Mouse (Mus musculus) embryonic stem cell, embryonic (primary cell): ENCODE data around the gene Gorasp1.

Source experiments
- CTCF ChIA-PET, 4 experiments: fragments of 300-600 bp in 2 of 4; fragments of 350-600 bp in 2 of 4; sonication (Branson Sonifier 250); formaldehyde crosslinking; loops; one replicate each; lab custom pipeline; 2022; ENCODE audit warnings: inconsistent platforms in 2 of 4; lab: Charles Lee
- POLR2A ChIA-PET, 4 experiments: fragments of 300-600 bp in 2 of 4; fragments of 350-600 bp in 2 of 4; sonication (Branson Sonifier 250); formaldehyde crosslinking; loops; one replicate each; lab custom pipeline; 2022; ENCODE audit warnings: antibody characterized with exemption in 4 of 4, inconsistent platforms in 1 of 4; lab: Charles Lee

Gene Gorasp1

GRCm38 (mm10) chr9:119976704-119977556 is 39.6 kb upstream of the Gorasp1 start:
- ChIA-PET POLR2A (interaction anchor here (0.6 to 4.1 kb wide), 17 partner anchors 9 to 158 kb away, joined by 3 to 19 read pairs (median 4); partner anchors contain the start of genes Rpsa (in 2 of the 4), Gorasp1 (in 1 of the 4) and Ttc21a (in 1 of the 4)), CTCF (interaction anchor here (0.6 to 1.4 kb wide), 7 partner anchors 10 to 122 kb away, joined by 3 to 4 read pairs (median 3); no protein-coding TSS in a partner anchor)

GRCm38 (mm10) chr9:119975286-119975685 is 37.9 kb upstream of the Gorasp1 start:
- CTCF ChIA-PET = interaction anchor here (0.5 to 3.6 kb wide), 60 partner anchors 9 to 1750 kb away, joined by 3 to 54 read pairs (median 6); partner anchors contain the start of genes Csrnp1 (in 4 of the 4), Gorasp1 (in 3 of the 4), Ttc21a (in 3 of the 4) and Cx3cr1 (in 1 of the 4)
- POLR2A ChIA-PET = interaction anchor here in 3 of 4 experiments (0.9 to 4.1 kb wide), 24 partner anchors 8 to 175 kb away, joined by 3 to 45 read pairs (median 6); partner anchors contain the start of genes Rpsa (in 3 of the 3), Csrnp1 (in 2 of the 3), Gorasp1 (in 1 of the 3) and Mobp (in 1 of the 3)

DNA sequence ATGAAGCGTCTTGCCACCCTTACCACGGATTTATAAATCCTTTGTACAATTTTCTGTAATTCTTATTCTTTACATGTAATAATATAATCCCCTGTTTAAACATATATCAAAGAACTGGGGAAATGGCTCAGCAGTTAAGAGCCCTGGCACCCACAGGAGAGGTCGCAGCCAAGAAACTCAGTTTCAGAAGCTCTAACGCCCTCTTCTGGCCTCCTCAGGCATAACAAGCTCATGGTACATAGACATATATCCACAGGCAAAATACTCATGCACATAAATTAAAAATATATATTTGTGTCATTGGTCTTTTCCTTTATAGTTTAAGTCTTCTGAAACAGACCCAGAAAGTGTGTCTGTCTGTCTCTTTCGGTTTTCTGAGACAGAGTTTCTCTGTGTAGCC is 37.2 kb upstream of the Gorasp1 start:
- ChIA-PET CTCF (interaction anchor here (0.5 to 3.6 kb wide), 69 partner anchors 9 to 514 kb away, joined by 3 to 54 read pairs (median 5); partner anchors contain the start of genes Csrnp1 (in 4 of the 4), Gorasp1 (in 3 of the 4), Ttc21a (in 3 of the 4) and Cx3cr1 (in 1 of the 4)), POLR2A (interaction anchor here (0.5 to 4.1 kb wide), 45 partner anchors 8 to 210 kb away, joined by 3 to 45 read pairs (median 4); partner anchors contain the start of genes Csrnp1 (in 3 of the 4), Gorasp1 (in 3 of the 4), Rpsa (in 3 of the 4) and Ttc21a (in 3 of the 4))

DNA sequence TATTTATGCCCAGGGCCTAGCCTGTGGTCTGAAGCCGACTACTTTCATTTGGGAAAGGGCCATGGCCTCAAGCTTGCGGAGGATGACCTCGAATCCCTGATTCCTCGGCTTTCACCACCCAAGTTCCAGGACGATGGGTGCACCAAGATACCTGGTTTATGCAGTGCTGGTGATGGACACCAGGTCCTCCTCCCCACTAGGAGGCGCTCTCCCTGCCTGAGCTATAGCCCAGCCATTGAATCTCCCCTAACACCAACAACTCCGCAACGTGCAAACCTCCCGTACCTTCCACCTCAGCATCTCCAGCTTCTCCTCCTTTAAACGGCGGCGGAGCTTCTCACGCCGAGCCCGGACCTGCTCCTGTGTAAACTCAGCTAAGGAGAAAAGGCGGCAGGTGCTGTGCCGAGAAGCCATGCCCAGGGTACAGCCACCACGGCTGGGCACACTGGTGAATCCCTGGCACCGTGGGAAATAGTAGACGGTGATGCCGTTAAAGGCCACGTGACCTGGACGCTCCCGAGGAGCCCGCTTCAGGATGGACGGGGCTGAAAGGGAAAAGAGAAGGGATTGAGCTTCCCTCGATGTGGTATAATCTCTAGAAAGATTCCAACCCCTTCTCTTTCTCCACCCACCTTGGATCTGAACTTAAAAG is 36.6 kb upstream of the Gorasp1 start:
- POLR2A ChIA-PET = interaction anchor here (0.5 to 4.1 kb wide), 56 partner anchors 9 to 330 kb away, joined by 3 to 45 read pairs (median 4); partner anchors contain the start of genes Csrnp1 (in 4 of the 4), Gorasp1 (in 3 of the 4), Rpsa (in 3 of the 4) and Ttc21a (in 3 of the 4)
- CTCF ChIA-PET = interaction anchor here (0.6 to 3.6 kb wide), 77 partner anchors 8 to 1513 kb away, joined by 3 to 54 read pairs (median 4); partner anchors contain the start of genes Csrnp1 (in 4 of the 4), Gorasp1 (in 3 of the 4), Ttc21a (in 3 of the 4) and Cx3cr1 (in 1 of the 4)

DNA sequence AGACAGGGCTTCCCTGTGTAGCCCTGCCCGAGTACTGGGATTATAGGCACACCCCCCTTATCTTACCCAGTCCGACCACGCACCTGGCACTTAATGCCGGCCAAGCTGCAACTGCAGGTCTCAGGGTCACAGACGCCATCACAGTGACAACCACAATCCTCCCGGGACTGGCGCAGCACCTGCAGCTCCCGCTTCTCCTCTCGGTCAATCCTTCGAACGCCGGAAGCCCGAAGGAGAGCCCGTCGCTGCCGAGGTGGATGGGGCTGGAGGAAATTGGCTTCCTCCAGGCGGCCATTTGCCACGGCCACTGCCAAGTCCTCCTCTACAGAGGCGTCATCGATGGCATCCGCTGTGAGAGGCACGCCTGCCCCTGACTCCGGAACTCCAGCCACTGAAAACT is 35.9 kb upstream of the Gorasp1 start:
- ChIA-PET POLR2A (interaction anchor here (0.6 to 4.1 kb wide), 38 partner anchors 8 to 329 kb away, joined by 3 to 45 read pairs (median 5); partner anchors contain the start of genes Csrnp1 (in 3 of the 4), Rpsa (in 2 of the 4), Gorasp1 (in 1 of the 4) and Ttc21a (in 1 of the 4)), CTCF (interaction anchor here (0.6 to 3.6 kb wide), 50 partner anchors 7 to 1512 kb away, joined by 3 to 54 read pairs (median 7); partner anchors contain the start of genes Csrnp1 (in 4 of the 4), Cx3cr1 (in 1 of the 4), Gorasp1 (in 1 of the 4) and Ttc21a (in 1 of the 4))

DNA sequence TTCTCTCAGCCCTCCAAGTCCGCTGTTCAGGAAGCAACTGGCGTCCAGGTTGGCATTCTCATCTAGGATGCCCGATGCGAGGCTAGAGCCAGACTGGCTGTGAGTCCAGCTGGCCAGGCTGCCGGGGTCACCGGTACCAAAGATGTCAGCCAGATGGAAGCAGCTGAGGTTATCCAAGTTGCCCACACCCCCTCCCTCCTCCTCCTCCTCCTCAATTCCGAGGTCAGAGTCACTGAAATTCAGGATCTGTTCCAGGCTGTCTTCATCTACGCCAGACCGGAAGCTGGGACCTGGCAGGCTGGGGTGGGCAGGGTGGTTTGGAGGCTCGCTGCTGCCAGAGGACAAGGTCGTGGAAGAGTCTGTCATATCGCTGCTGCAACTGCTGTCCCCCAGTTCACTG is 35.2 kb upstream of the Gorasp1 start:
- ChIA-PET CTCF (interaction anchor here in 3 of 4 experiments (0.6 to 3.6 kb wide), 9 partner anchors 11 to 41 kb away, joined by 3 to 54 read pairs (median 4); partner anchors contain the start of gene Csrnp1 (in 1 of the 3)), POLR2A (interaction anchor here in 3 of 4 experiments (1.0 to 4.1 kb wide), 8 partner anchors 9 to 155 kb away, joined by 4 to 45 read pairs (median 6); partner anchors contain the start of genes Csrnp1 (in 2 of the 3), Gorasp1 (in 1 of the 3), Rpsa (in 1 of the 3) and Ttc21a (in 1 of the 3))

GRCm38 (mm10) chr9:119972166-119972565 is 34.8 kb upstream of the Gorasp1 start:
- POLR2A ChIA-PET = interaction anchor here in 3 of 4 experiments (1.0 to 4.1 kb wide), 8 partner anchors 9 to 155 kb away, joined by 4 to 45 read pairs (median 6); partner anchors contain the start of genes Csrnp1 (in 2 of the 3), Gorasp1 (in 1 of the 3), Rpsa (in 1 of the 3) and Ttc21a (in 1 of the 3)

GRCm38 (mm10) chr9:119970763-119971656 is 33.6 kb upstream of the Gorasp1 start:
- CTCF ChIA-PET = interaction anchor here in 3 of 4 experiments (0.5 to 1.7 kb wide), 7 partner anchors 10 to 696 kb away, joined by 3 to 6 read pairs (median 4); partner anchors contain the start of genes Csrnp1 (in 1 of the 3), Gorasp1 (in 1 of the 3) and Ttc21a (in 1 of the 3)
- POLR2A ChIA-PET = interaction anchor here in 3 of 4 experiments (0.5 to 2.9 kb wide), 7 partner anchors 13 to 1245 kb away, joined by 3 to 11 read pairs (median 4); partner anchors contain the start of genes Csrnp1 (in 1 of the 3) and Rpsa (in 1 of the 3)

More at GRCm38 (mm10) chr9:119972166-119972565, 34.8 kb upstream of the Gorasp1 start:
- CTCF ChIA-PET = interaction anchor here in 3 of 4 experiments (0.6 to 3.6 kb wide), 6 partner anchors 12 to 42 kb away, joined by 3 to 54 read pairs (median 3); partner anchors contain the start of gene Csrnp1 (in 1 of the 3)

DNA sequence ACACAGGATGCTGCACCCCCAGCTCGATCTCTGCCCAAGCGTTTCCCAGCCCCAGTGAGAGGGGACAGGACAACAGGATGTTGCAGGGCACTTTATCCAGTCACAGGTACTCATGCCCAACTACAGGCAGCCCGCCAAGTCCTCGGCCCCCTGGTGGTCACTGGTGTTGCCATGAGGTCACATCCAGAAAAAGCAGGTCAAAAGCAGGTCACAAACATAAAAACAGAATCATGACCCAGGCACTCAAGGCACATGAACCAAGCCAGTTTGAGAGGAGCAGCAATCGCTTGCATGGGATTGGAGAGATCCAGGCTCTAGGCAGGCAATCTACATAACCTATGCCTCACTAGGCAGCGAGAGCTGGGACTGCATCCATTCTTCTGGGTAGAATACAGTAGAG is 32.9 kb upstream of the Gorasp1 start:
- POLR2A ChIA-PET = interaction anchor here in 3 of 4 experiments (0.6 to 2.9 kb wide), 9 partner anchors 9 to 1245 kb away, joined by 3 to 10 read pairs (median 4); partner anchors contain the start of gene Csrnp1 (in 1 of the 3)
- CTCF ChIA-PET = interaction anchor here in 3 of 4 experiments (0.5 to 1.7 kb wide), 6 partner anchors 11 to 696 kb away, joined by 3 to 6 read pairs (median 4); partner anchors contain the start of genes Csrnp1 (in 1 of the 3), Gorasp1 (in 1 of the 3) and Ttc21a (in 1 of the 3)

- POLR2A ChIA-PET = interaction anchor here in 2 of 4 experiments (0.6 to 2.9 kb wide), 7 partner anchors 10 to 35 kb away, joined by 3 to 10 read pairs (median 5); partner anchors contain the start of gene Csrnp1 (in 1 of the 2)
- CTCF ChIA-PET = interaction anchor here in 2 of 4 experiments (0.6 to 1.7 kb wide), 3 partner anchors 12 to 39 kb away, joined by 3 to 5 read pairs (median 4); no protein-coding TSS in a partner anchor
These were observed 32.4 kb upstream of the Gorasp1 start for GRCm38 (mm10) chr9:119969811-119970210.

DNA sequence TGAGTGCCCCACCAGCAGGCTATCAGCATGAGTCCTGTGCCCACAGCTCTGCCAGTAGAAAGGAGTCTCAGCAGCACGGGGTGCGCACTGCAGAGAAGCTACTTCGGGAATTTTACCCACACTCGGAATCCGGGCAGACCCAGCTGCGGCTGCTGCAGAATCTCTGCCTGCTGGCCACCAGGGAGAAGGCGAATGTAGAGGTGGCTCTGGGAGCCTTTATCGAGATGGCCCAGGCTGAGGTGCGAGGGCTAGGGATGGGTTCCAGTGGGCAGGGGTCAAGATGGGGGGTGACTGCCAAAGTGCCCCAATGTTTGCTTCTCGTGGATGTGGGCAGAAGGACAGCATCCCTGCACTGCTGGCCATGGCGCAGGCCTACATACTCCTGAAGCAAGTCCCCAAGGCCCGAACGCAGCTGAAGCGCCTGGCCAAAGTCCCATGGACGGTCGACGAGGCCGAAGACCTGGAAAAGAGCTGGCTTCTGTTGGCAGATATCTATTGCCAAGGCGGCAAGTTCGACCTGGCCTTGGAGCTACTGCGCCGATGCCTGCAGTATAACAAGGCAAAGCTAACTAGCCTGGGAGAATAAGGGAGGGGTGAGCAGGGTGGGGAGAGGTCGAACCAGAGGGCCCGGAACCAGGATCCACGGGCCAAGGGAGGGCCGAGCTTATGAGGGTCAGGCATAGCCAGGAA is 29.0 kb upstream of the Gorasp1 start:
- POLR2A ChIA-PET = interaction anchor here (0.7 to 3.0 kb wide), 13 partner anchors 11 to 161 kb away, joined by 3 to 10 read pairs (median 4); partner anchors contain the start of genes Csrnp1 (in 3 of the 4), Gorasp1 (in 1 of the 4), Rpsa (in 1 of the 4) and Ttc21a (in 1 of the 4)

DNA sequence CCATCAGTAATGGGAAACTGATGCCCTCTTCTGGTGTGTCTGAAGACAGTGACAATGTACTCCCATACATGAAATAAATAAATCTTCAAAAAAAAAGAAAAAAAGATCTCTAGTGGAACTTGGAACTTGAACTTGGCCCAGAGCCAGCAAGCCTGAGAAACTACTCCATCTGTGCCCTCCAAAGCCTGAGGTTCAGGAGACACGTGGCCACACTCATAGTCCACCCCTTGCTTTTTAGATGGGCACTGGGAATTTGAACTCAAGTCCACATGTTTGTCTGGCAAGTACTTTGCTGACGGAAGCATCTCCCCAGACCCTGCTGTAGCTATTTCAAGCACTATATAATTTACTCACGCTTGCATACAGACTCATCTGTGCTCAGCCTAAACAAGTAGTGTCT is 27.8 kb upstream of the Gorasp1 start:
- POLR2A ChIA-PET = interaction anchor here in 3 of 4 experiments (0.8 to 3.0 kb wide), 4 partner anchors 15 to 19 kb away, joined by 3 to 10 read pairs (median 4); no protein-coding TSS in a partner anchor
- CTCF ChIA-PET = interaction anchor here in 2 of 4 experiments (1.4 to 2.6 kb wide), 3 partner anchors 9 to 37 kb away, joined by 6 to 16 read pairs (median 7); no protein-coding TSS in a partner anchor

More for the DNA sequence above, 29.0 kb upstream of the Gorasp1 start:
- CTCF ChIA-PET = interaction anchor here in 3 of 4 experiments (0.6 to 2.6 kb wide), 6 partner anchors 8 to 161 kb away, joined by 3 to 16 read pairs (median 5); no protein-coding TSS in a partner anchor

- POLR2A ChIA-PET = interaction anchor here (0.6 to 1.3 kb wide), 4 partner anchors 9 to 21 kb away, joined by 3 read pairs; no protein-coding TSS in a partner anchor
- CTCF ChIA-PET = interaction anchor here in 3 of 4 experiments (0.6 to 2.6 kb wide), 5 partner anchors 10 to 697 kb away, joined by 3 to 16 read pairs (median 3); no protein-coding TSS in a partner anchor
These were observed 26.8 kb upstream of the Gorasp1 start for GRCm38 (mm10) chr9:119964206-119964605.
